Mouse (Mus musculus) Patski (cell line): ENCODE results near the gene Calcoco2. TPM values are rescaled to one million over a fixed set of nuclear protein-coding genes. Genes with fewer than 3 reads are reported as not detected.

Experiments used
- ATAC-seq: fragments of 100-300 bp; one replicate; pipeline ENCODE4 v1.8.0; 2021
- CTCF ChIA-PET: fragments of 350-600 bp; sonication (Branson Sonifier 250); formaldehyde crosslinking; loops from one replicate; lab custom pipeline; 2022; ENCODE audit warnings: inconsistent platforms; lab: Charles Lee
- POLR2A ChIA-PET: fragments of 350-600 bp; sonication (Branson Sonifier 250); formaldehyde crosslinking; loops from one replicate; lab custom pipeline; 2022; ENCODE audit warnings: antibody characterized with exemption, inconsistent platforms; lab: Charles Lee
- DNase-seq: peaks from one replicate; pipeline ENCODE4 v3.0.0-alpha.2; 2011; ENCODE audit warnings: low read depth, low spot score
- H3K27me3 ChIP-seq: fragments of 371-371 bp; one replicate; pipeline ENCODE4 v1.5.1; 2021
- CTCF ChIP-seq: fragments of 100-300 bp; IDR thresholded peaks from one replicate; pipeline ENCODE4 v1.5.1; 2021
- in situ Hi-C: fragments of 300-500 bp; cut with MboI; formaldehyde crosslinking; loops from 3 replicates; pipeline ENCODE4 v1.11.1; 2018; ENCODE audit warnings: low pct_unique_long_range_greater_than_20kb, mixed read lengths
- polyA plus RNA-seq: library from polyadenylated mRNA; unstranded; gene quantifications from one replicate; pipeline ENCODE4 v1.2.3, GENCODE M21; 2021

Calcoco2 gene
- polyA plus RNA-seq, 1 experiment from 2014 or later, result not detected

GRCm38 (mm10) chr11:96070353-96070752 lies 41.4 kb downstream of the Calcoco2 start:
- in situ Hi-C loops, result no loop called here
- H3K27me3 ChIP-seq, result no peaks in the 10 kb centered on the region
- ChIA-PET POLR2A (no interaction called here), CTCF (interaction anchor here (1.3 to 1.6 kb wide), 2 partner anchors 12 to 63 kb away, joined by 3 to 5 read pairs; partner anchors contain the start of gene Ttll6)
- ATAC-seq (no peak), DNase-seq (no peak)
- no peak for TF ChIP-seq CTCF

GRCm38 (mm10) chr11:96068231-96068630 lies 43.5 kb downstream of the Calcoco2 start:
- in situ Hi-C loops, result no loop called here
- ChIA-PET POLR2A (no interaction called here), CTCF (no interaction called here)
- TF ChIP-seq CTCF, result no peak
- H3K27me3 ChIP-seq, result no peaks in the 10 kb centered on the region
- ATAC-seq (no peak), DNase-seq (no peak)

- CTCF ChIA-PET, result interaction anchor here (1.7 kb wide), 1 partner anchor 68 kb away, joined by 5 read pairs; the partner anchor contains the start of gene Ttll6
Observed at GRCm38 (mm10) chr11:96065215-96065911, 46.4 kb downstream of the Calcoco2 start, which contains the start of gene Ube2z. TSS of gene Ube2z (minus strand) at chr11:96065388.

GRCm38 (mm10) chr11:96064521-96065214 lies 47.1 kb downstream of the Calcoco2 start:
- in situ Hi-C loops, result no loop called here
- DNase-seq, result no peak
- no peak for TF ChIP-seq CTCF
- H3K27me3 ChIP-seq, result no peaks in the 10 kb centered on the region
- CTCF ChIA-PET, result interaction anchor here (1.7 kb wide), 1 partner anchor 69 kb away, joined by 5 read pairs; the partner anchor contains the start of gene Ttll6
- POLR2A ChIA-PET, result interaction anchor here (0.5 to 1.9 kb wide), 3 partner anchors 9 to 333 kb away, joined by 3 to 19 read pairs (median 3); partner anchors contain the start of gene Atp5g1
- ATAC-seq, result peak; percentile 23

More at GRCm38 (mm10) chr11:96065215-96065911, 46.4 kb downstream of the Calcoco2 start, which contains the start of gene Ube2z:
- TF ChIP-seq CTCF, result peak; percentile 95
- ATAC-seq (peak; percentile 85), DNase-seq (no peak)
- POLR2A ChIA-PET, result interaction anchor here (1.0 to 1.9 kb wide), 2 partner anchors 8 to 10 kb away, joined by 3 to 19 read pairs; partner anchors contain the start of gene Atp5g1
- in situ Hi-C loops, result no loop called here
- H3K27me3 ChIP-seq, result no peaks in the 10 kb centered on the region

GRCm38 (mm10) chr11:96058309-96058708 lies 53.5 kb downstream of the Calcoco2 start:
- in situ Hi-C loops, result no loop called here
- no peak for TF ChIP-seq CTCF
- no peaks in the 10 kb centered on the region for H3K27me3 ChIP-seq
- CTCF ChIA-PET, result interaction anchor here (2.0 kb wide), 1 partner anchor 11 kb away, joined by 5 read pairs; no protein-coding TSS in a partner anchor
- POLR2A ChIA-PET, result no interaction called here
- DNase-seq (no peak), ATAC-seq (no peak)

GRCm38 (mm10) chr11:96050854-96051253 lies 60.9 kb downstream of the Calcoco2 start:
- no peak for DNase-seq
- in situ Hi-C loops, result no loop called here
- POLR2A ChIA-PET, result no interaction called here
- CTCF ChIA-PET, result no interaction called here
- ATAC-seq, result no peak
- no peaks in the 10 kb centered on the region for H3K27me3 ChIP-seq
- TF ChIP-seq CTCF, result no peak

GRCm38 (mm10) chr11:96049939-96050338 lies 61.8 kb downstream of the Calcoco2 start:
- no peak for ATAC-seq
- in situ Hi-C loops, result no loop called here
- POLR2A ChIA-PET, result interaction anchor here (0.7 kb wide), 1 partner anchor 180 kb away, joined by 3 read pairs; no protein-coding TSS in a partner anchor
- CTCF ChIA-PET, result no interaction called here
- TF ChIP-seq CTCF, result no peak
- DNase-seq, result no peak
- H3K27me3 ChIP-seq, result no peaks in the 10 kb centered on the region

Other genes starting within 250 kb of the Calcoco2 start
- gene B4galnt2, start 197.1 kb downstream of the Calcoco2 start, polyA plus RNA-seq, result 0.21 TPM
- gene Igf2bp1, start 106.0 kb downstream of the Calcoco2 start, polyA plus RNA-seq, result 1.2 TPM
- not detected for gene Gip, start 87.4 kb downstream of the Calcoco2 start, polyA plus RNA-seq
- 100 TPM for gene Snf8, start 77.1 kb downstream of the Calcoco2 start, polyA plus RNA-seq
- 74.0 TPM for gene Ube2z, start 46.6 kb downstream of the Calcoco2 start, polyA plus RNA-seq
- gene Atp5g1, start 36.3 kb downstream of the Calcoco2 start, polyA plus RNA-seq, result 605 TPM
- gene Ttll6, start 21.8 kb upstream of the Calcoco2 start, polyA plus RNA-seq, result 0.13 TPM
- 1.4 TPM for gene Hoxb13, start 82.4 kb upstream of the Calcoco2 start, polyA plus RNA-seq
- 111 TPM for gene Hoxb9, start 159.5 kb upstream of the Calcoco2 start, polyA plus RNA-seq
- 118 TPM for gene Hoxb8, start 169.9 kb upstream of the Calcoco2 start, polyA plus RNA-seq
- gene Hoxb7, start 174.7 kb upstream of the Calcoco2 start, polyA plus RNA-seq, result 98.7 TPM
- 69.7 TPM for gene Hoxb6, start 180.5 kb upstream of the Calcoco2 start, polyA plus RNA-seq
- 24.4 TPM for gene Hoxb5, start 191.4 kb upstream of the Calcoco2 start, polyA plus RNA-seq
- 12.2 TPM for gene Hoxb4, start 206.3 kb upstream of the Calcoco2 start, polyA plus RNA-seq
- gene Hoxb3, start 211.4 kb upstream of the Calcoco2 start, polyA plus RNA-seq, result 53.8 TPM
- gene Hoxb2, start 238.6 kb upstream of the Calcoco2 start, polyA plus RNA-seq, result 45.2 TPM